Mouse (Mus musculus): ENCODE measurements at regions not wholly inside any gene's neighbourhood (a gene's known extent, or its start where the extent isn't known, plus 50 kb on each side); places are given as distances from the start of the nearest gene placed in this dataset.

DNA sequence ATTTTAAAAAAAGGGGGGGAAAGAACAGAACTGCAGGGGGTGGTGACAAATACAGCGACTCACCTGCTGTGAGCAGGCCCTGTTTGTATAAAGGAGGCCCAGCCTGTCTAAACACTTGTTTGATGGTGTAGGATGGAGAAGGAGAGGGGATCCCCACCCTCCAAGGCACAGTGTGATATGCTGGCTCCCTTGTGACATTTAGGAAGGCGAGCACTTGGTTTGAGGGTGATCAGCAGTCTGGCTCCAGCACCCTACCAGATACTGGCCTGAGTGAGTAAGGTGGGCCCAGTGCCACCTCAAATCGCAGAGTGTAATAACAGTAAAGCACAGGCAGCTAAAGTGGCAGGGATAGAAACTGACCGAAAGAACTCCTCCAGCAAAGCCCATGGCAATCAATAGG lies 195.4 kb upstream of the Trib2 start:
- H3K27me3 ChIP-seq (ENCODE audit: control insufficient read depth, insufficient read depth, low read length): no peaks in the 10 kb centered on the region; the same call in 1 of the 2 replicates
- DNase-seq: no peak
- no peak overlapping the region for H3K4me3 ChIP-seq (replicated peaks; ENCODE audit: insufficient read depth, low read depth, low read length)
- TF ChIP-seq CTCF (IDR thresholded peaks at IDR 0.05; ENCODE audit: borderline replicate concordance, insufficient read depth, low read depth, low read length) (no peak), POLR2A (IDR thresholded peaks at IDR 0.05; ENCODE audit: borderline replicate concordance, insufficient read depth, low read length) (no peak)
- 73% methylated on average over 4 of the region's 4 CpGs for WGBS
- no peaks in the 10 kb centered on the region for H3K4me1 ChIP-seq (ENCODE audit: control insufficient read depth, insufficient read depth, low read length)
- no peak overlapping the region for H3K27ac ChIP-seq (ENCODE audit: insufficient read depth, low read length)

GRCm38 (mm10) chr12:16009822-16010620 lies 193.3 kb upstream of the Trib2 start:
- H3K4me1 ChIP-seq (ENCODE audit: control insufficient read depth, insufficient read depth, low read length): no peaks in the 10 kb centered on the region
- no peaks in the 10 kb centered on the region; the same call in 1 of the 2 replicates for H3K27me3 ChIP-seq (ENCODE audit: control insufficient read depth, insufficient read depth, low read length)
- WGBS: 35% methylated on average over 10 of the region's 10 CpGs
- no peak overlapping the region for H3K4me3 ChIP-seq (replicated peaks; ENCODE audit: insufficient read depth, low read depth, low read length)
- no peak overlapping the region for H3K27ac ChIP-seq (ENCODE audit: insufficient read depth, low read length)
- TF ChIP-seq CTCF (IDR thresholded peaks at IDR 0.05; ENCODE audit: borderline replicate concordance, insufficient read depth, low read depth, low read length): no peak
- no peak for TF ChIP-seq POLR2A (IDR thresholded peaks at IDR 0.05; ENCODE audit: borderline replicate concordance, insufficient read depth, low read length)
- no peak for DNase-seq

GRCm38 (mm10) chr12:16008763-16009515 lies 192.2 kb upstream of the Trib2 start:
- DNase-seq: no peak
- TF ChIP-seq CTCF (IDR thresholded peaks at IDR 0.05; ENCODE audit: borderline replicate concordance, insufficient read depth, low read depth, low read length) (no peak), POLR2A (IDR thresholded peaks at IDR 0.05; ENCODE audit: borderline replicate concordance, insufficient read depth, low read length) (no peak)
- 47% methylated on average over 3 of the region's 3 CpGs for WGBS
- H3K4me3 ChIP-seq (replicated peaks; ENCODE audit: insufficient read depth, low read depth, low read length): no peak overlapping the region
- H3K27me3 ChIP-seq (ENCODE audit: control insufficient read depth, insufficient read depth, low read length): no peaks in the 10 kb centered on the region; the same call in 1 of the 2 replicates
- no peak overlapping the region for H3K27ac ChIP-seq (ENCODE audit: insufficient read depth, low read length)
- H3K4me1 ChIP-seq (ENCODE audit: control insufficient read depth, insufficient read depth, low read length): no peaks in the 10 kb centered on the region

DNA sequence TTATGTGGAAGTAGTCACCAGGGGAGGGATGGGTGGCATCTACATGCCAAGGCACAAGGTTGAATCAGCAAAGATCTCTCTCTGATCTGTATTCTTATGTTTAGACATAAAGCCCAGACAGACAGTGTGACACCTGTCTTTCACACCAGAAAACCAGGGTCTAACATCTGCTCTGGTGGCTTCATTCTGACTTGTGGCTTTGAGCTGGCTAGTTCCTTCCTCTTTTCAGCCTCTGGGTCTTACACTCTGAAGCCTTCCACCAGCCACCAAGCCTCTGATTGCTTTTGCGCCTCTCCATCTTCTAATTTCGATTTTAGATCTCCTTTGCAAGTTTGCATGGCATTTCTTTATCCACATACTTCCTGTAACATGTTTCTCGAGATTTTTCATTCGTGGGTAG lies 191.5 kb upstream of the Trib2 start:
- 86% methylated on average over 4 of the region's 4 CpGs for WGBS
- no peaks in the 10 kb centered on the region; the same call in 1 of the 2 replicates for H3K27me3 ChIP-seq (ENCODE audit: control insufficient read depth, insufficient read depth, low read length)
- no peak overlapping the region for H3K4me3 ChIP-seq (replicated peaks; ENCODE audit: insufficient read depth, low read depth, low read length)
- H3K4me1 ChIP-seq (ENCODE audit: control insufficient read depth, insufficient read depth, low read length): no peaks in the 10 kb centered on the region
- DNase-seq: no peak
- no peak overlapping the region for H3K27ac ChIP-seq (ENCODE audit: insufficient read depth, low read length)
- TF ChIP-seq POLR2A (IDR thresholded peaks at IDR 0.05; ENCODE audit: borderline replicate concordance, insufficient read depth, low read length): no peak
- TF ChIP-seq CTCF (IDR thresholded peaks at IDR 0.05; ENCODE audit: borderline replicate concordance, insufficient read depth, low read depth, low read length): no peak

GRCm38 (mm10) chr12:16006688-16007087 lies 190.0 kb upstream of the Trib2 start:
- Histone ChIP-seq H3K27me3 (ENCODE audit: control insufficient read depth, insufficient read depth, low read length) (no peaks in the 10 kb centered on the region; the same call in 1 of the 2 replicates), H3K4me3 (replicated peaks; ENCODE audit: insufficient read depth, low read depth, low read length) (no peak overlapping the region), H3K4me1 (ENCODE audit: control insufficient read depth, insufficient read depth, low read length) (no peaks in the 10 kb centered on the region), H3K27ac (ENCODE audit: insufficient read depth, low read length) (no peak overlapping the region)
- no peak for DNase-seq
- TF ChIP-seq POLR2A (IDR thresholded peaks at IDR 0.05; ENCODE audit: borderline replicate concordance, insufficient read depth, low read length) (no peak), CTCF (IDR thresholded peaks at IDR 0.05; ENCODE audit: borderline replicate concordance, insufficient read depth, low read depth, low read length) (no peak)
- 72% methylated on average over 5 of the region's 5 CpGs for WGBS

- no peak for DNase-seq
- Histone ChIP-seq H3K4me1 (ENCODE audit: control insufficient read depth, insufficient read depth, low read length) (no peaks in the 10 kb centered on the region), H3K4me3 (replicated peaks; ENCODE audit: insufficient read depth, low read depth, low read length) (no peak overlapping the region), H3K27me3 (ENCODE audit: control insufficient read depth, insufficient read depth, low read length) (no peaks in the 10 kb centered on the region), H3K27ac (ENCODE audit: insufficient read depth, low read length) (no peak overlapping the region)
- 99% methylated on average over 5 of the region's 5 CpGs for WGBS
- TF ChIP-seq POLR2A (IDR thresholded peaks at IDR 0.05; ENCODE audit: borderline replicate concordance, insufficient read depth, low read length): no peak
- TF ChIP-seq CTCF (IDR thresholded peaks at IDR 0.05; ENCODE audit: borderline replicate concordance, insufficient read depth, low read depth, low read length): no peak
Measured at GRCm38 (mm10) chr12:16006286-16006685, 189.6 kb upstream of the Trib2 start.

DNA sequence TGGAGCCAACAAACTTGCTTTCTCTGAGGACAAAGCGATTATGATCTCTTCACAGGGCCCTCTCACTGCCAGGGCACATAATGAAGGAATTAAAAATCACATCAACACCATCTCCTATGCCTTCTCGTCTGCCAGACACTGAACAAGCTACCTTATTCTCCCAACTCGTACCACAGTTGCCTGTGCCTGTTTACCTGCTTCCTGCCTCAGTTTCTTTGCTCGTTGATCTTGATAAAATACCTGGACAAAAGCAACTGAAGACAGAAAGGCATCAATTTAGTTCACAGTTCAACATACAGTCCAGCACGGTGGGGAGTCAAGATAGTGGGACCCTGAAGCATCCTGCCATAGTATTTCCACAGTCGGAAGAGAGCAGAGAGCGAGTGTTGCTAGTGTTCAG lies 185.1 kb upstream of the Trib2 start:
- no peak overlapping the region for H3K27ac ChIP-seq (ENCODE audit: insufficient read depth, low read length)
- TF ChIP-seq POLR2A (IDR thresholded peaks at IDR 0.05; ENCODE audit: borderline replicate concordance, insufficient read depth, low read length): no peak
- no peak for TF ChIP-seq CTCF (IDR thresholded peaks at IDR 0.05; ENCODE audit: borderline replicate concordance, insufficient read depth, low read depth, low read length)
- WGBS: 90% methylated on average over 7 of the region's 7 CpGs

More for the DNA sequence above, 185.1 kb upstream of the Trib2 start:
- DNase-seq: no peak
- Histone ChIP-seq H3K27me3 (ENCODE audit: control insufficient read depth, insufficient read depth, low read length) (no peaks in the 10 kb centered on the region), H3K4me1 (ENCODE audit: control insufficient read depth, insufficient read depth, low read length) (no peaks in the 10 kb centered on the region), H3K4me3 (replicated peaks; ENCODE audit: insufficient read depth, low read depth, low read length) (no peak overlapping the region)
